Mouse (Mus musculus) large intestine, adult 2 months (tissue): ENCODE results near the gene Srsf7. TPM values are rescaled to one million over a fixed set of nuclear protein-coding genes. Genes with fewer than 3 reads are reported as not detected.
"Not testable (repeated sequence)": the region's sequence is repeated elsewhere in the genome, so short reads cannot be mapped to it uniquely, and the experiment has no call there.

Source experiments
- DNase-seq: peaks from one replicate; pipeline ENCODE4 v3.0.0-alpha.2; 2012; ENCODE audit warnings: low read depth, low spot score
- WGBS: fragments of 180-500 bp; shearing (Covaris S2); methylation state at CpG from one replicate; pipeline ENCODE4 v1.1.7; 2018; 5-methylcytosine and 5-hydroxymethylcytosine counted together
- polyA plus RNA-seq: library from polyadenylated mRNA; depleted of rRNA; stranded (reverse); fragments of >200 nt; gene quantifications from 2 replicates; pipeline ENCODE4 v1.2.3, GENCODE M21; 2012; rRNA removed

Srsf7 gene
- polyA plus RNA-seq = 56.5 and 59.8 TPM in 2 replicates

DNA sequence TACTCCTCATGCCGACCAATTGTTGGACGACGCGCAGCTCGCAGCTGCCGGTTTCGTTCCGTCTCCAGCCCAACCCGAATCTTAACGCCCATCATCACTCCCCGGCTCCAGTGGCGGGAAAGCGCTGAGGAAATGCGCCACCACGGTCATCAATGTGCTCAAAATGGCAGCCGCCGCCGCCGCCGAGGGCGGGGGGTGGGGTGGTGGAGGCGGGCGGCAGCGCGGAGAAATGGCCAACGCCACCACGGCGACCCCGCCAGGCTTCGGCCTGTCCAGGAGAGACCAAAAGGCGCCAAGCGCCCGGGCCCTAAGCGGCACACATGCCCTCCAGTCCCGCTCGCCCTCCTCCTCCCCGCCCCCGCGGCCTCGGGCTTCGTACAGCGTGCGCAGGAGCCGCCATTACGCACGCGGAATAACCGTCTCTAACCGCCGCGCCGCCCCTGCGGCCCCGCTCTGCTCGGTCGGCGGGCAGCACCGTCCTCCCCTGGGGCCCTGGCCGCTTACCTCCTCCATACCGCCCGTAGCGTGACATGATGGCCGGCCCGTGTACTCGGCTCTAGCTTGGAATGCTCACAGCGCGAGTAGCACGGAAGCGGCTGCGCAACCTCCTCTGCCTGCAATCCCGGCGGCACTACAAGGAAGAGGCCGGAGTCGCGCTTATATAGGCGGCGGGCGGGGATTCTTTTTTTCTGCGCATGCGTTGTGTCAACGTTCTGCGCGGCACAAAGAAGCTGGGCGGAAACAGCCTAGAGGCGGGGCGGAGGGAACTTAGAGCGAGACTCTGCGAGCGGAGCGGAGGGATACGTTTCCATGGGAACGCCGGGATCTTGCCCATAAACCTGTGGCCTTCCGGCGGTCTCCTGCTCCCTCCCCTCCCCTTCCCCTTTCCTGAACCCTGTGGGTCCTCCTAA is at the start of gene Srsf7, which contains the start of gene Ttc39d:
TSS of gene Srsf7 (minus strand) at position 637 of the 911 bp plus-strand sequence.
TSS of gene Ttc39d (plus strand) at position 790 of the 911 bp plus-strand sequence.
- peak; percentile 90 for DNase-seq
- under 1% methylated on average over 95 of the region's 95 CpGs for whole genome bisulfite sequencing

DNA sequence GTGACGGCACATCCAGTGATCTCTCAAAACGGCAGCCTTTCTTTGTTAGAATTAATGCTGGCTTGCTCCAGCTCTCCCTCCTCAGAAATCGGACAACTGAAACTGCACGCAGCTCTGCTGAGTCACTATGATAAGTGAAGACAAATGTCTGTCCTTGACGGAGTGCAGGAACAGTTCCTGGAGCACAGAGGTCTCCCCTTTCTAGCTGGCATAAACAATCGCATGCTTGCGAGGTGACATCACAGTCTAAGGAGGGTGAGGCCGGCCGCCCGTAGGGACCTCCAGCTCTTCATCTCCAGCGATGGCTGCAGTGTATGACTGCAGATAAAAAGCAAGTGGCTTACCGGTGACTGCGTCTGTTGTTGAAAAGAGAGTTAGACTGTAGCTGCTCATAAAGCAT is 48.1 kb upstream of the Srsf7 start:
- DNase-seq = no peak
- 37% methylated on average over 13 of the region's 13 CpGs for WGBS

DNA sequence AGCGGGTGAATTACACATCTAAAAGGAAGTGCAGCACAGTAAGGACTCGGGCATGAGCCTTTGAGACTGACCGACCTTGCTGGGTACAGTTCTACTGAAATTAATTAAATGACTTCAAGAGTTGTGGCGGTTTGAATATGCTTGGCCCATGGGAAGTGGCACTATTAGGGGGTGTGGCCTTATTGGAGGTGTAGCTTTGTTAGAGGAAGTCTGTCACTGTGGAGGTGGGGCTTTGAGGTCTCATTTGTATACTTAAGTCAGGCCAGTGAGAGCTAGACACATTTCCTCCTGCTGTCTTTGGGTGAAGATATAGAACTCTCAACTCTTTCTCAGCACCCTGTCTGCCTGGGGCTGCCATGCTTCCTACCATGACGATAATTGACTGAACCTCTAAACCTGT is 47.3 kb upstream of the Srsf7 start:
- 98% methylated on average over 5 of the region's 5 CpGs for WGBS
- no peak for DNase-seq

DNA sequence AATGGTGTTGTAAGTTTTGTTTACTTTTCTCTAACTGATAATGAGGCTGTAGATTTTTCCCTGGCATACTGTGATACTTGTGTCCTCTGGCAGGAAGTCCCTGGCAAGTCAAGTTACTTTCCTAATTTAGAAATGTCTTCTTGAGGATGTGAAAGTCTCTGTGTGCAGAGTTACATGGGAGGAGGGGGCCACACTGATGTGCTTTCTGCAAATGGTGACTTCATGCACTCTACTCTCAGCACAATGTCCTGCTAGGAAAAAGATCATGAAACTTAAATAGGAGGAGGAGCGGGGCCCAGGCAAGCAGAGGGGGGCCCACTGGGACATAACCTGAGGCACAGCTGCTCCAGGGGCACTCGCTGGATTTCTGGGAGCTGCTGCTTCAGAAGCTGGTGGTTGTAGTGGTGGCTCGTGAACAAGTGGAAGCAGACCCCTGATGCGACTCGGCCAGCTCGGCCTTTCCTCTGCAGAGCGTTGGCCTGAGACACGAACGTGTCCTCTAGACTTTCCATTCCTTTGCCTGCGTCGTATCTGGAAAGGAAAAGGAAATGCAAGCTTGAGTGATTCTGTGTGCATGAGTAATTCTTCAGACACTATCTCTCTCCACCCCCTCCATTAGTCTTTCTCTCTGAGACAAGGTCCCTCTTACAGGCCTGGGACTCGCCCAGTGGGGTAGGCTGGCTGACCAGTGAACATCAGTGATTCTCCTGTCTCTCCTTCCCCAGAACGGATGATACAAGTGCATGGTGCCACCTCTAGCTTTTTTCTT is 45.8 kb upstream of the Srsf7 start:
- 83% methylated on average over 13 of the region's 13 CpGs for WGBS
- no peak for DNase-seq

DNA sequence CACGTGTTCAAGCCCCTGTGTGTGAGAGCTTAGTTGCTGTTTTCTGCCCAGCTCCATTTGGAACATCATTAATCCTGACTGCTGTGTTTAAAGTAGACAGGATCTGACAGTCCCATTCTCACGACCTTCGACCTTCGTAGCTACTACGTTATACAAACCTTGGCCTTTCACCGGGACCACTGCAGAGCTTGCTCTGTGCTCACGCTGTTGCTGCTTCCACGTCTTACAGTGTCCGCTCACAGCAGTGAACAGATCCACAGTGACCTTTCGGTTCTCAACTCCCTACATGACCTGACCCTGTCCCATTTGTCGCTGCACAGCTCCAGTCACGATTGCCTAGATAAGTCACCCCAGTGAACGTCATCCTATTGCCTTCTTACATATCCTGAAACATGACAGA is 36.0 kb upstream of the Srsf7 start:
- WGBS = 76% methylated on average over 13 of the region's 13 CpGs

DNA sequence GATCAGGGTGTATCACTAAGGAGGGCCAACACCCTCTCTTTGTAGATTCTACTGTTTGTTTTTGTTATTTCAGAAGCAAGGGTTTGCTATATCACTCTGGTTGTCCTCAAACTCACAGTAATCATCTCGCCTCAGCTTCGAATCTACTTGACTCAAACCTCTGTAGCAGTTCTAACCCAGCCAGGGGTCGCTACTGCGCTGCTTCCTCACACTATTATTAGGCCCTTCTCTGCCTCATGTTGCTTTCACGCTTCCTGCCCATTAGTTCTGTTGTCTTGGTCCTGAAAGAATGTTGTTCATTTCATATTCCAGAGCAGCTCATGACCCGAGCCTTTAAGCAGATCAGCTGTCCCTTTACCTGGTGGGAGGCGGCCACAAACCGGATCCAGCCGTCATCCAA is 34.5 kb upstream of the Srsf7 start:
- DNase-seq = no peak
- 94% methylated on average over 9 of the region's 9 CpGs for WGBS

More for the DNA sequence above, 36.0 kb upstream of the Srsf7 start:
- no peak for DNase-seq

DNA sequence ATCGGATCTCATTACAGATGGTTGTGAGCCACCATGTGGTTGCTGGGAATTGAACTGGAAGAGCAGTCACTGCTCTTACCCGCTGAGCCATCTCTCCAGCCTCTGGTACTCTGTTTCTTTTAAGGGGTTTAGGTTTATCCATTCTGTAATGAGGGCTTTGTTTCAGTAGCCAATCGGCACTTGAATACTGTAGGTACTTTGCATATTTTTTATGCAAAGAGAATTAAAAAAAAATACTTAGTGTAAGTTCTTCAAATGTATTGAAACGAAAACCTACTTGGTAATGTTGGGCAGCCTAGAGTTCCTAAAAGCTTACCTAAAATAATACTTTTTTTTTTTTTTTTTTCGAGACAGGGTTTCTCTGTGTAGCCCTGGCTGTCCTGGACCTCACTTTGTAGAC is 30.4 kb upstream of the Srsf7 start:
- no peak for DNase-seq
- 86% methylated on average over 5 of the region's 5 CpGs for WGBS

DNA sequence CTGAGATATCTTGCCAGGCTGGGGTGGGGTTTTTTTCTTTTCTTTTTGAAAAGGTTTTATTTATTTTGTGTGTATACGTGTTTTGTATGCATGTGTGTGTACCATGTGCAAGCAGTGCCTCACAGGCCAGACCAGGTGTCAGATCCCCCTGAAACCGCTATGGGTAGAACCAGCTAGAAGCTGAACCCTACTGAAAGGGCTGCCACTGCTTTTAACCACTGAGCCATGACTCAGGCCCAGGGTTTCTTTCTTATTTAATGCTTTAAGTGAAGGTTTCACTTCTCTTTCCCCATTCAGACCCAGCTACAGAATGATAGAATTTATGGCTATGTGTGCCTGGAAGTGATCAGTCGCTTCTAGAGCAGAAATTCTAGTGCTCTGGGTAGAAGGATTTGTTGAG is 29.7 kb upstream of the Srsf7 start:
- 92% methylated on average over 3 of the region's 3 CpGs for WGBS

DNA sequence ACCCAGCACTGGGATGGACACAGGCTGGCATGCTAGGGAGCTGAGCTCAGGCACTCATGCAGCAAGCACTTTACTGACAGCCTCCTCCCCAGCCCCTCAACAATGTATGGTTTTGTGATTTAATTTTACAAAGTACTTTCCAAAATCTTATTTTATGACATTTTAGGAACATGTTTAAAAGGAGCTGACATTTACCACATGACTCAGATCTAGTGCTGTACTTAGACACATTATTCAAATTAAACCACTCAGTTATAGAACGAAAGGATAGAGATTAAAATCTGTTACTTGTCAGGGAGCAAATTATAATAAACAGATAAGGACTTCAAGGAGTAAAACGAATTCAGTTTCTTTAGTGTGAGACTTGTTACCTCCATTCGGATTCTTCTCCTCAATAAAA is 28.4 kb upstream of the Srsf7 start:
- no peak for DNase-seq
- 74% methylated on average over 3 of the region's 3 CpGs for WGBS

More for the DNA sequence above, 29.7 kb upstream of the Srsf7 start:
- DNase-seq = no peak

DNA sequence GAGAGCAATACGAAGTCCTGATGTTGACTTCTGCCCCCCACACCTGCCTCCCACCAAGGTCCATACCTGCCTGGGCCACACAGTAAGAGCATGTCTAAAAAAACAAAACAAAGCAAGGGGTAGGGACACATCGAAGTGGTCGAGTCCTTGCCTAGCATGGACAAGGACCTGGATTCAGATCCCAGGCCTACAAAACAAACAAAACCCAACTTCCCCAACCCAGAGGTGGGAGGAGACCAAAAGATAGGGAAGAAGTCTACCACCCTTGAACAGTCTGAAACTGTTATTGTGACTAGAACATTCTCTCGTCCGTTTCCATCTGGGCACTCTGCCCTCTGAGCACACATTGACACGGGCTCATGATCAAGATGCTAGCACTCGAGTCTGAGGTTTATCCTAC is 27.3 kb upstream of the Srsf7 start:
- 63% methylated on average over 7 of the region's 7 CpGs for WGBS
- no peak for DNase-seq

DNA sequence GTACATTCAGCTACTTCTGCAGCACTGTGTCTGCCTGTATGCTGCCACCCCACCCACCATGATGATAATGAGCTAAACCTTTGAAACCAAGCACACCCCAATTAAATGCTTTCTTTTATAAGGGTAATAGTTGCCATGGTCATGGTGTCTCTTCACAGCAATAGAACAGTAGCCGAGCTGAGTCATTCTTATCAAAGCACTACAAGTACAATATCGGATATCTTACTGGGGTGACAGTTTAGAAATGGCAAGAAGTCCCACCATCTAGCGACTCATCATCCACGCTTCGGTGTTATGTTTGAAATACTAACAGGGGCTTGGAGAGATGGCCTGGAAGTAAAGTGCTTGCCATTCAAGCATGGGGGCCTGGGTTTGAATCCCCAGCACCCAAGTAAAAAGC is 26.7 kb upstream of the Srsf7 start:
- no peak for DNase-seq
- WGBS = 89% methylated on average over 5 of the region's 5 CpGs

DNA sequence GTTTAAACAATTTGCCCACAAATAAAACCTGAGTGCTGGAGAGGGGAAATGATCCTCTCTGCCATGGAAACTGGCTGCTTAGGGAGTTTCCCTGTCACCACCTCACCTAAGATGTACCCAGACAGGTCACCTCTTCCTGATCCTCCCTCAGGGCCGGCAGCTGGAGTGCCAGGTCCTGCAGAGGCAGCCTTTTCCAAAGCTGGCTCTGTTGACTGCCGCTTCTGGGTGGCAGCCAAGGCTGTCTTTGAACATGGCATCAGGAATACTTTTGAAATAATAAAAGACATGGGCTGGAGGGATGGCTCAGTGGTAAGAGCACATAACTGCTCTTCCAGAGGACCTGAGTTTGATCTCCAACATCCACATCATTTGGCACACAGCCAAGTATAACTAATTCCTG is 22.3 kb upstream of the Srsf7 start:
- no peak for DNase-seq
- WGBS = 38% methylated on average over 2 of the region's 2 CpGs

DNA sequence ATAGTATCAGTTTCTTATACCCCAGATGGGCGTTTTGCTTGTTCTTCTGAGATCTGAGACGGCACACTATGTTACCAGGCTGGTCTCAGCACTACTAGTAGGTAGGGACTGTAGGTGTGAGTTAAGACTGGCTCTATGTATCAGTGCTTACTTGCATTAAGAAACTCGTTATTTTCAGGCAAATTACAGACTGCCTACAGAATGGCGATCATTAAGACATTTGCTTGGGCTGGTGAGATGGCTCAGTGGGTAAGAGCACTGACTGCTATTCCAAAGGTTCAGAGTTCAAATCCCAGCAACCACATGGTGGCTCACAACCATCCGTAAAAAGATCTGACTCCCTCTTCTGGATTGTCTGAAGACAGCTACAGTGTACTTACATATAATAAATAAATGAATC is 18.0 kb upstream of the Srsf7 start:
- 31% methylated on average over 5 of the region's 5 CpGs for WGBS
- not testable (repeated sequence) for DNase-seq

DNA sequence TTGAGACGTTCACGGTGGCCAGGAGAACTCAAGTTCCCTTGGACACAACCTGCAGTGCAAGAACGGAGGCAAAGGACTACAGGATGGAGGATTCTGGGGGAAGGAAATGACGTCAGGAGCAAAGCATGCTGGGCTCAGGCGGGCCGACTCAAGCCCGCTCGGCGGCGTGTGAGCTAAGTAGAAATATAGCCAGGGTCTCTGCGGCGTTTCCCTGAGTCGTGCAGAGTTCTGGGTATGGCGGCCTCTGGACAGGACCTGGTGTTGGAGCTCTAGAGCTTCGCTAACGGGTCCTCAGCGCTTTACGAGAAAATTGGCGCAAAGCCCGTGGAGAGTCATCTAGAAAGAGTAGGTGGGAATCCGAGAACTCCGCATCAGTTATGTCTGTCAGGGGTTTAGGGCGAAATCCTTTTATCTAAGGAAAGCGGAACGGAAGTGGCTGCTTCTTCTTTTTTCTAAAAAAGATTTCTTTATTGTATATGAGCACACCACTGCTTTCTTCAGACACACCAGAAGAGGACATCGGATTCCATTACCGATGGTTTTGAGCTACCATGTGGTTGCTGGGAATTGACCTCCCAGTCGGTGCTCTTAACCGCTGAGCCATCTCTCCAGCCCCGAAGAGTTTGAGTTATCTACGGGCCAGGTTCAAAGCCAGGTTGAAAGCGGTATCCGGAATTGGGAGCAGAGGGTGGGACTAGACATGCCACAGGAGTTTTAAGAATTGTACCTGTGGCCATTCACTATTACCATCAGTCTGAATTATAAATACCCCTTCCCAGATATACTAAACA is 17.4 kb upstream of the Srsf7 start, which contains the start of gene Gemin6:
TSS of gene Gemin6 (plus strand) at position 116 of the 791 bp plus-strand sequence.
- DNase-seq = peak; percentile 85
- under 1% methylated on average over 33 of the region's 33 CpGs for WGBS

DNA sequence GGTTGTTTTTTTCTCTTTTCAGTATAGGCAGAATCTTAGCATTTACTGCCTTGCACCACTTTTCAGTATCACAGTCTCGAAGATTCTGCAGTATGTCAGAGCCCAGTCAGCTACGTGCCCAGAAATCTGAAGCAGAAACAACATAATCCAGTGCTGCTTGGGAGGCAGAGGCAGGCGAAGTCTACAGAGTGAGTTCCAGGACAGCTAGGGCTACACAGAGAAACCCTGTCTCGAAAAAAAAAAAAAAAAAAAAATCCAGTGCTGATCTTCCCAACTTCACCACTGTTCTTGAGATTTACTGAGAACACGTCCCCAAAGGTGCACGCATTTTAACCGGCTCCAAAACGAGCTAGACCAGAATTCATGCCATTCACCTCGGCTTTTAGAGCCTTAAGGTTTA is 16.7 kb upstream of the Srsf7 start:
- WGBS = 3% methylated on average over 9 of the region's 9 CpGs
- DNase-seq = no peak

DNA sequence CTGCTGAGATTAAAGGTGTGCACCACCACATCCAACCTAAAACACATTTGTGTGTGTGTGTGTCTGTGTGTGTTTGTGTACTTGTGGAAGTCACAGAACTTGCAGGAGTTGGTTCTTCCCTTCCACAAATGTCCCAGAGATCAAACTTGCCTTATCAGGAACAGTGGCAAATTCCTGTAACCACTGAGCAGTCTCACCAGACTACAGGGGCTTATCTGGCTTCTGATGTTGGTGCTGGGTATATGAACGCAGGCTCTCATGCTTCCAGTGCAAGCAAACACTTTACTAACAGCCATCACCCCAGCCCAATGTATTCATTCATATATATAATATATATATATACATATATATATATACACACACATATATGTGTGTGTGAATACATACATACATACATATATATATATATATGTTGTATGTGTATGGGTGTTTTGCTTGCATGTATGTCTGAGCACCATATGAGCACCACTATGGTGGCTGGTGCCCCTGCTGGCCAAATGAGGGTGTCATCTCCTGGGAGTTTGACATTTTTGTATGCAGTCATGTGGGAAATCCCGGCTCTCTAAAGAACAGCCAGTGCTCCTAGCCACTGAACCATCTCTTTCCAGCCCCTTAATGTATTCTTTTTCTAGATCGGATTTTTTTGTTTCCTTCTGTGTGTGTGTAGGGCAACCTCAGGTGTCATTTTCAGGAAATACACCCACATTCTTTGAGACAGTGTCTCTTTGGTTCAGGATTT is 15.0 kb upstream of the Srsf7 start:
- WGBS = 56% methylated on average over 3 of the region's 3 CpGs
- DNase-seq = no peak

DNA sequence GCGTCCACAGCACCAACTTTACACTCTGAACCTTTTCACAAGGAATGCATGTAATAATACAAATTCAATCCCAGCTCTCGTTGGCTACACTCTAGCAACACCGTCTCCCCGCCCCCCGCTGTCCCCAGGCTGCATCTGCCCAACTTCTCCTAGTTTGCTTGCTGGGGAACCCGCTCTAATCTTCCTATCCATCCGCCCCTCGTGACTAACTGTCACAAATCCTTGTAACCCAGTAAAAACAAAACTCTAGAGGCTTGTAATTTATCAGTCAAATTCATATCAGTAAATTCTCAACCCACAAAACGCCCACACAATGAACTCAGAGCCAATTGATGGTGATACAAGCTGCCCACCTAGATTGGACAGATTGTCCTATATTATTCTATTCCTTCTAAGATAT is 14.1 kb upstream of the Srsf7 start:
- 72% methylated on average over 9 of the region's 9 CpGs for WGBS
- no peak for DNase-seq

DNA sequence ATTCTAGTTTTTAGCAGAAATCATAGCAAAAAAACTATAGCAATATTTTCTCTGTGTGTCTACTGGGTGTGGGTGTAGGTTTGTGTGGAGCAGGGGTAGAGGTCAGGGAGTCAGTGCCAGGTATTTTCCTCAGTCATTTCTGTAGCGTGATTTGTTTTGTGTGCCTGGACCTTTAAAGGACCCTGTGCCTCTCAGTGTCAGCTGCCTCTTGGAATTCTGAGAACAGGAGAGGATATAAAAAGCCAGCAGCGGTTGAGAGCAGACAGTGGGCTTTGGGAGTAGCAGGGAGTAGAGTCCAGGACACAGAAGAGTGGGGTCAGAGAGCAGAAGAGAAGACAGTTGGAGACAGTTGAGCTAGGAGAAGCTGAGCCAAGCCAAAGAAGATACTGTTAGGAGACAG is 13.0 kb upstream of the Srsf7 start:
- WGBS = 58% methylated on average over 2 of the region's 2 CpGs
- DNase-seq = no peak

DNA sequence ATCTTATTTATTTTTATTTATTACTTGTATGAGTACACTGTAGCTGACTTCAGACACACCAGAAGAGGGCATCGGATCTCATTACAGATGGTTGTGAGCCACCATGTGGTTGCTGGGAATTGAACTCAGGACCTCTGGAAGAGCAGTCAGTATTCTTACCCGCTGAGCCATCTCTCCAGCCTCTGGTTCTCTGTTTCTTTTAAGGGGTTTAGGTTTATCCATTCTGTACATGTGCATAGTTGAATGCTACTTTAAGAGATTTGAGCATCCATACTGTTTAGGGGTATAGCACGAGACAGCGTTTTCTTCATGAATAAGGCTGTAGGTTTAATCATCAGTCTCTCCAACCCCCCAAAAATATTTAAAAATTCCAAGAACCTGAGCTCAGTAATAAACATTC is 6.9 kb upstream of the Srsf7 start:
- WGBS = 90% methylated on average over 4 of the region's 4 CpGs
- not testable (repeated sequence) for DNase-seq
